Mouse (Mus musculus): Measurements from ENCODE around the gene Cnbp. TPM values are rescaled to one million over a fixed set of nuclear protein-coding genes. Genes with fewer than 3 reads are reported as not detected.

Cnbp gene
- total RNA-seq, 2 experiments from 2014 or later, result 462 to 552 TPM

GRCm38 (mm10) chr6:87807735-87808440, 43.0 kb downstream of the Cnbp start:
- DNase-seq (ENCODE audit: low spot score), result no peak

DNA sequence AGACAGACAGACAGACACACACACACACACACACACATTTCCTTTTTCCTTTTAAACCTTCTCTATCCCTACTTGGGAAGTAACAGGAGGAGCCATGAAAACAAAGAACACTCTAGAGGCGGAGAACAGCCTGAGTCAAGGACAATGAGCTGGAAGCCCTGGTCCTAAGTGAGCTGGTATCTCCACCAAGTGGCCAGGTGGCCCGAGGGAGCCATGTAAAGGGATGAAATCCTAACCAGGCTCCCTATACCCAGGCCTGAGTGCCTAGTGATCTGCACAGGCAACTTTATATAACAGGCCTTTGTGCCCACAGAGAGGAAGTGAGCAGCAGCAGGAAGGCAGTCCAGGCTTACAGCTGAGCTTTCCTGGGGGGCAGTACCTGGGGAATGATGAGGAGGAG, 44.0 kb downstream of the Cnbp start:
- no peak for DNase-seq (ENCODE audit: low spot score)

- no peak for DNase-seq (ENCODE audit: low spot score)
Observed at GRCm38 (mm10) chr6:87806028-87806427, 44.9 kb downstream of the Cnbp start.

GRCm38 (mm10) chr6:87805448-87805847, 45.5 kb downstream of the Cnbp start:
- no peak for DNase-seq (ENCODE audit: low spot score)

GRCm38 (mm10) chr6:87804886-87805285, 46.0 kb downstream of the Cnbp start:
- DNase-seq (ENCODE audit: low spot score), result no peak

DNA sequence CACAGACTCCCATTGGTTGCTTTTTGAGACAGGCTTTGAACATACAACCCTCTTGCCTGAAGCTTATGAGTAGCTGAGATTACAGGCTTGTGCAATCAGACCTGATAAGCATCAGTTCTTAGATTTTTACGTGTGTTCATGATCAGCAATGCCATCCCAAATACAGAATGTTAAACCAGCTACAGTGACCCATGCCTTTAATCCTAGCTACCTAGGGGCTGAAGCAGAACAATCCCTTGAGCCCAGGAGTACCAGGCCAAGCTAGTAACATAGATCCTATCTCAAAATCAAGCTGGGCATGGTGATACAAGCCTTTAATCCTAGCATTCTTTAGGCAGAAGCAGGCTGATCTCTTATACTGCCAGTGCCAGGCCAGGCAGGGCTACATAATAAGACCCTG, 46.9 kb downstream of the Cnbp start:
- no peak for DNase-seq (ENCODE audit: low spot score)

DNA sequence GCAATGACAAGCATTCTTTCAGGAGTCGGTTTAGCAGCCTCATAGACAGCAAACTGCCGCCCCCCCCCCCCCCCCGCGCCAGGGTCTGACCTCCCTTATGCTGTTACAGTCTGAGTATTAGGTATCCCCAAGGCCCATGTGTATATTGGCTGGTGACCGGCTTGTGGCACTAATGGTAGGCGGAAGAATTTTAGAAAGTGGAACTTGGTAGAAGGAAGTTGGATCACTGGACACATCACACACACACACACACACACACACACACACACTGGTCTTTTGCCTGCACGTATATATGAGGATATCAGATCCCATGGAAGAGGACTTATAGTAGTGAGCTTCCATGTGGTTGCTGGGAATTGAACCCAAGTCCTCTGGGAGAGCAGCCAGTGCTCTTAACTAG, 48.4 kb downstream of the Cnbp start:
- DNase-seq (ENCODE audit: low spot score), result no peak

GRCm38 (mm10) chr6:87799576-87799975, 51.3 kb downstream of the Cnbp start:
- no peak for DNase-seq (ENCODE audit: low spot score)

DNA sequence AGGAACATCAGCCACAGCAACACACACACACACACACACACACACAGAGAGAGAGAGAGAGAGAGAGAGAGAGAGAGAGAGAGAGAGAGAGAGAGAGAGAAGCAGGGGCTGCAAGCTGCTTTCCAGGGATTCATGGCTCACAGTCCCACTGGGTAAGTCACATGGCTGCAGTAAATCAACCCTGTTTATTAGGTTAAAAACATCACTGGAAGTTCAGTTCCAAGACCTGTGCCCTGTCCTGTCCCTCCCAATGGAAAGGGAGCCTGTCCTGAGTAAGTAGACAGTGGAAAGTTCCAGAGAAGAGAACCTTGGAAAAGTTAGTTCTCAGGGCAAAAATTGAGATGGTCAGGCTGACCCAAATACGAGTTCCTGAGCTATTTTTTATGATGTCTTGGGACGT, 53.6 kb downstream of the Cnbp start:
- no peak for DNase-seq (ENCODE audit: low spot score)

DNA sequence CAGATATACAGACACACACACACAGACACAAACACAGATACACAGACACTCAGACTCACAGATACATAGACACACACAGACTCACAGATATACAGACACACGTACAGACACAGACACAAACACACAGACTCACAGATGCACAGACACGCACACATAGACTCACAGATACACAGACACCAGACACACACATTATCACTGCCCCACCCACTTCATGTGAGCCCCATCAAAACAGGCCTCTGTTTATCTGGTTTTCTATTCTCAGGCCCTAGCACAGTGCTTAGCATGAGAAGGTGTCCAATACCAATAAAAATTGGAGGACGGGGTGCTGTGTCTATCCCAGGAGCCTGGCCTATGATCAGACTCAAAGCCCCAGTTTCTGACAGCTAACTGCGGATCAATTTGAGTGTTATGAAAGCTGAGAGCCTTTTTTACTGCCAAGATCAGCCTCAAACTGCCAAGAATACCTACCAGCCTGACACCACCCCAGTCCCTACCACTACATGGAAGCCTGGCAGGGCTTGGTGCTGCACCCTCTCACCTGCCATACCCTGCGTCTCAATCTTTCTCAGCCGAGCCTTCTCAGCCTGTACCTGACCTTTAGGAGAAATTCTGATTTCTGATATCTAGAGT, 54.5 kb downstream of the Cnbp start:
- no peak for DNase-seq (ENCODE audit: low spot score)

DNA sequence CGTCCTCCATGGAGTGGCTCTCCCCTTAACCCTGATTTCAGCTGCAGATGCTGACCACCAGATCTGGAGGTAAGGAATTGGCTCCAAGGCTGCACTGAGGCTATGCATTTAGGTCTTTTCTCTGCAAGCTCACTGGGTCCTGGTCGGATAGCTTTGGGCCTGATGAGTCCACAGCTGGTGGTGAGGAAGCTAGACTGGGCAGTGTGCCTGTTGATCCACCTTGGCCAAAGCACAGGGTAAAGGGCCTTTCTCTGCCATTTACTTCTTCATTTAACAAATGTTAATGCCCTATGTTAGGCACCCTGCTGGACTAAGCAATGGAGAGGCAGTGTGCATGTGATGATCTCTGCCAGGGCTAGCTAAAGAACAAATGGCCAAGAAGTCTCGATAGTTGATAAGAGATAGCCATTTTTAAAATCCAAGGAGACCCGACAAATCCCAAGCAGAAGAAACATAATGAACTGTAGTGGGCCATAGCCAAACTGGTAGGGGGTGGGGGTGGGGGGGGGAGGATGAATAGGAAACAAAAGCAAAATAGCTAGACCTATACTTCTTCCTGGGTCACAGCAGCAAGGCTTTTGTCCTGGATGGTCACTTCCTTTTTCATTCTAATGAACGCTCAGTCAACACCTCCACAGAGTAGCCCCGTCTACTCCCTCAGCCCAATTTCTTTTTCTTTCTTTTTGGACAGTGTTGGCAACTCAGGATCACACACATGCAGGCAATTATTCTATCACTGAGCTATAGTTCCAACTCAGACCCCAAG, 55.3 kb downstream of the Cnbp start:
- DNase-seq (ENCODE audit: low spot score), result no peak

DNA sequence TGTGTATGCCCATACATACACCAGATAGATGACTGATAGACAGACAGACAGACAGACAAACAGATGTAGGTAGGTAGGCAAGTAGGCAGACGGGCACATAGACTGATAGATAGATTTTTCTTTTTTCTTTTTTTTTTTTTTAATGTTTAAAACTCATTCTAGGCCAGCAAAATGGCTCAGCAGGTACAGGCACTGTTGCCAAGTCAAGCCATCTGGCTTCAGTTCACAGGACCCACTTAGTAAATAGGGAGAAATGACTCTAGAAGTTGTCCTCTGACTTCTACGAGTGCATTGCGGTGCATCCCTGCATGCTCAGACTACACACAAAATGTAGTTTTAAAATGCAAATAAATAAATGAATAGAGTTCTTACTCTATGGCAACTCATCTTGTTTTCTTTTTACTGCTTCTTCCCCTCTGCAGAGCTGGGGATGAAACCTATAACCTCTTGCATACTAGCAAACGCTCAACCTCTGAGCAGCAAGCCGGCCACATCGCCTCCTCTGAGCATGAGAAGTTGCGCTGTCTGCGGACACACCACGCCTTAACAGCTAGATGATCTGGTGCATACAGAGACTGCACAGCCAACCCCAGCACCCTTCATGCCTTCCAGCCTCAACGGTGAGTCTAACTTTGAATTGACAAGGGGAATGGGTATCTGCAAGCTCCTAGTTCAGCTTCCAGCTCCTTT, 56.9 kb downstream of the Cnbp start:
- no peak for DNase-seq (ENCODE audit: low spot score)

Other genes with a start within 250 kb of the Cnbp start
- gene Aplf, start 178.9 kb downstream of the Cnbp start, total RNA-seq (2021), result 1 to 10 TPM; 2.7 to 3.2 TPM
- gene Efcc1, start 120.2 kb downstream of the Cnbp start, total RNA-seq (2021), result under 1 TPM; 0.66 to 0.74 TPM
- not detected for gene Gp9, start 73.0 kb downstream of the Cnbp start, total RNA-seq (2021)
- 1 to 10 TPM; 3.2 to 5.9 TPM for gene Rab43, start 38.9 kb downstream of the Cnbp start, total RNA-seq (2021)
- gene Gm45140, start 15.3 kb downstream of the Cnbp start, total RNA-seq (2021), result under 1 TPM in 1 of 2 experiments, not detected in 1; 0.59 TPM
- gene Isy1, start 12.3 kb downstream of the Cnbp start, total RNA-seq (2021), result 10 to 100 TPM; 19.5 to 22.6 TPM
- gene Copg1, start 36.7 kb upstream of the Cnbp start, total RNA-seq (2021), result 10 to 100 TPM; 27.9 to 28.9 TPM
- gene Hmces, start 62.8 kb upstream of the Cnbp start, total RNA-seq (2021), result 1 to 10 TPM; 6.1 to 7.5 TPM
- gene H1fx, start 130.5 kb upstream of the Cnbp start, total RNA-seq (2021), result under 1 TPM; 0.62 TPM
- gene Rab7, start 194.2 kb upstream of the Cnbp start, total RNA-seq (2021), result 100 to 1,000 TPM; 263 to 266 TPM
- gene Rpn1, start 233.4 kb upstream of the Cnbp start, total RNA-seq (2021), result 10 to 100 TPM; 79.2 to 85.8 TPM